Mouse (Mus musculus) kidney, adult 2 months (tissue): ENCODE results near the gene Arf6.

Experiments used
- CTCF ChIP-seq: fragments of 200-500 bp; conservative IDR thresholded peaks from 2 replicates; pipeline ENCODE4 v1.5.1; 2011; ENCODE audit warnings: low read depth, mild to moderate bottlenecking, control low read depth, low read length, moderate library complexity, mixed read lengths; ENCODE audit not compliant: insufficient read depth, insufficient read length
- POLR2A ChIP-seq: fragments of 200-500 bp; IDR thresholded peaks from one replicate; pipeline ENCODE4 v1.6.1; 2011; ENCODE audit warnings: low read depth, low read length, control low read depth

DNA sequence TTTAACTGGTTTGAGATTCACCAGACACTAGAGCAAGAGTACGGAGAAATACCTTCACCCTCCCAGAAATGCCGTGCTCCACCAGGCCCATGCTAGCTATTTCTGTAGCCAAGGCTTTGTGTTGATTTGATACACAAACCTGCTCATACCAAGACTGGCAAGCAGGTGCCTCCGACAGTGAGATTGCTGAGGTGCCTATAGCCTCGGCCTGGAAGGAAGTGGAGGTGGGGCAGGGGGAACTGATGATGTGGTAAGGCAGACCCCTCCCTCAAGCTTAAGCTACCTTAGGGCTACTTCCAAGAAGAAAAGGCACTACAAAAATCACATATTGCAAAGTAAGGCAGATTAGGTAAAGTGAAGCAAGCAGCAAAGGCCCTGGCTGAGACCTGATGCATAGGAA is 28.4 kb downstream of the Arf6 start:
- TF ChIP-seq POLR2A (no peak), CTCF (no peak)
